Comparison of ENCODE assay signal across 8 mouse cellular contexts in the genomic region with DNA sequence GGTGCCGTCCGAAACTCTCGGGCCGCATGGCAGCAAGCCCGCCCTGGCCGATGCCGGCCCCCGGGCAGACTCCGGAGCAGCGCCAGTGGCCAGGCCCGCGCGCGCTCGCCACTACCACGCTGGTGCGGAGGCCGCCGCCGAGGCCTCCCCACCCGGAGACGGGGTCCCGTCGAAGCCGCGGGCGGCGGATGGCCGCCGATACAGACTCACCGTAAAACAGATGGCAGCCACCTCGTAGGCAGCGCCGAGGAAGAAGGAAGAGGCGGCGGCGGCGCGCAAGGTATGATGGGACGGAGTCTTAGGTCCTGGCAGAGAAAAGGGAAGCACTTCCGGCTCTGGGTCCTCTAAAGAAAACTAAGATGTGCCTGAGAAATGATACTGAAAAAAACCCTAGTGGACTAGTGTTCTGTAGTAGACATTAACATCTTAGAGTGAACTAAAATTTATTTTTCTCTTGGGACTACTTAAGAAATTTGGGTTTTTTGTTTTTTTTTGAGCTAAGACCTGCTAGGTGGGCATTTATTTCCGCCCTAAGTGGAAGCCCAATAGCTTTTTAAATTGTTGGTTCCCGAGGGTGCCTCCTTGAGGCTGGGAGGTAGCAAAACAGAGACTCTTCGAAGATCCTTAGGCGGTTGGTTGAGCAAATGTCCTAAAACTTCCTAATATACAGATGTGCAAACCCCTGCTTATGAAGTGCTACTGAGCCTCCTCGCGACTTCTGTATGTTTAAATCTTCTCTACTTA. TPM values are rescaled to one million over a fixed set of nuclear protein-coding genes. Genes with fewer than 3 reads are reported as not detected.
DNase-seq lines count a peak whose midpoint lies in the region; ATAC-seq lines count a peak whose summit lies in the region.

A gene (minus strand): TSS at position 260 of the 744 bp plus-strand sequence.

- H3K27ac ChIP-seq in heart, embryonic 14.5 days (replicated peaks in 1 of 2; ENCODE audit: control insufficient read depth in 1 of 2, insufficient read depth in 1 of 2, low read depth in 2 of 2, low read length in 2 of 2), result peak within 1 kb of the TSS; percentile 92 to 94
- H3K27ac ChIP-seq in liver, embryonic 13.5 days, result peak within 1 kb of the TSS; percentile 89
- peak within 1 kb of the TSS; percentile 86 for H3K27ac ChIP-seq in stomach, embryonic 16.5 days (ENCODE audit: low read length)

- H3K4me1 ChIP-seq in heart, embryonic 14.5 days (ENCODE audit: control insufficient read depth in 2 of 2, insufficient read depth in 2 of 2, low read length in 2 of 2), result peaks cover 13 to 21% of the 10 kb centered on the region in 2 experiments
- H3K4me1 ChIP-seq in liver, embryonic 13.5 days (replicated peaks), result peaks cover 41% of the 10 kb centered on the region
- peaks cover 15% of the 10 kb centered on the region for H3K4me1 ChIP-seq in stomach, embryonic 16.5 days (ENCODE audit: control insufficient read depth, insufficient read depth, low read length)

- peaks cover 40% of the 10 kb centered on the region for H3K36me3 ChIP-seq in heart, embryonic 14.5 days (ENCODE audit: control insufficient read depth, insufficient read depth, low read length)
- H3K36me3 ChIP-seq in liver, embryonic 13.5 days, result peaks cover 39% of the 10 kb centered on the region
- H3K36me3 ChIP-seq in stomach, embryonic 16.5 days (ENCODE audit: control insufficient read depth, insufficient read depth, low read length), result peaks cover 24% of the 10 kb centered on the region

- under 1% methylated on average over 44 of the region's 47 CpGs for WGBS in heart, embryonic 14.5 days
- WGBS in liver, embryonic 13.5 days (ENCODE audit: insufficient replicate concordance), result under 1% methylated on average over 47 of the region's 47 CpGs
- WGBS in stomach, embryonic 16.5 days, result under 1% methylated on average over 47 of the region's 47 CpGs

- peak within 1 kb of the TSS; percentile 92 to 98 for H3K4me3 ChIP-seq in heart, embryonic 14.5 days (ENCODE audit: control insufficient read depth in 1 of 2, insufficient read depth in 1 of 2, low read depth in 1 of 2, low read length in 2 of 2)
- H3K4me3 ChIP-seq in liver, embryonic 13.5 days (replicated peaks), result peak within 1 kb of the TSS; percentile 87
- peak within 1 kb of the TSS; percentile 100 for H3K4me3 ChIP-seq in stomach, embryonic 16.5 days (replicated peaks; ENCODE audit: low read length)

- ATAC-seq in CD4-positive, CD25-positive, alpha-beta regulatory T cell, adult 4 months, result peak; percentile 93
- ATAC-seq in heart, embryonic 14.5 days (ENCODE audit: insufficient number of reproducible peaks, insufficient read depth, low FRiP score, low read depth), result peak; percentile 63
- ATAC-seq in liver, embryonic 13.5 days (ENCODE audit: low read depth), result peak; percentile 81
- ATAC-seq in stomach, embryonic 16.5 days (ENCODE audit: insufficient read depth, low FRiP score), result peak; percentile 90

- peak within 1 kb of the TSS; percentile 83 for H3K4me2 ChIP-seq in heart, embryonic 14.5 days (ENCODE audit: low read length)
- H3K4me2 ChIP-seq in liver, embryonic 13.5 days, result peak within 1 kb of the TSS; percentile 91
- peak within 1 kb of the TSS; percentile 87 for H3K4me2 ChIP-seq in stomach, embryonic 16.5 days (ENCODE audit: low read depth, low read length)

- H3K9me3 ChIP-seq in heart, embryonic 14.5 days (ENCODE audit: control insufficient read depth, low read length), result no peaks in the 10 kb centered on the region
- no peaks in the 10 kb centered on the region for H3K9me3 ChIP-seq in liver, embryonic 13.5 days (replicated peaks)
- no peaks in the 10 kb centered on the region for H3K9me3 ChIP-seq in stomach, embryonic 16.5 days (replicated peaks; ENCODE audit: control insufficient read depth, low read length)

- H3K27me3 ChIP-seq in heart, embryonic 14.5 days (ENCODE audit: control insufficient read depth, insufficient read depth, low read length), result no peaks in the 10 kb centered on the region
- H3K27me3 ChIP-seq in liver, embryonic 13.5 days, result no peaks in the 10 kb centered on the region
- no peaks in the 10 kb centered on the region for H3K27me3 ChIP-seq in stomach, embryonic 16.5 days (ENCODE audit: control insufficient read depth, insufficient read depth, low read length)

- H3K9ac ChIP-seq in heart, embryonic 14.5 days (ENCODE audit: low read length), result peak within 1 kb of the TSS; percentile 99
- peak within 1 kb of the TSS; percentile 98 for H3K9ac ChIP-seq in liver, embryonic 13.5 days
- peak within 1 kb of the TSS; percentile 99 for H3K9ac ChIP-seq in stomach, embryonic 16.5 days (ENCODE audit: low read length)

- DNase-seq in c-Kit-negative CD71-positive TER-119-positive erythroid progenitor cells, embryonic 14.5 days (ENCODE audit: low read depth, low spot score), result peak; percentile 82
- peak; percentile 88 for DNase-seq in fibroblast of lung, adult 2 months (ENCODE audit: low read depth)
- DNase-seq in kidney, postnatal 14 days, result peak; percentile 92
- DNase-seq in liver, embryonic 13.5 days, result peak; percentile 82
- DNase-seq in neural tube, embryonic 10.5 days (ENCODE audit: extremely low spot score, low spot score), result peak; percentile 87

RNA-seq across cellular contexts. Expression of the gene that starts here (rescaled TPM):
- polyA plus RNA-seq in CD4-positive, CD25-positive, alpha-beta regulatory T cell, adult 4 months (2017; shearing (Covaris generic)), result 1,000 to 10,000 TPM; 6,591 to 8,533 TPM
- polyA plus RNA-seq in heart, embryonic 14.5 days (2014; fragmentation: Nextera tagmentation; extraction: Ambion mirVana), result 1,410 and 1,566 TPM in 2 replicates
- 1,700 and 1,736 TPM in 2 replicates for polyA plus RNA-seq in liver, embryonic 13.5 days (2015; fragmentation: Nextera tagmentation; extraction: Ambion mirVana)
- 1,851 and 2,115 TPM in 2 replicates for polyA plus RNA-seq in stomach, embryonic 16.5 days (2015; fragmentation: Nextera tagmentation; extraction: Ambion mirVana)

Comparison
In these comparisons a context has a peak if more than half of its experiments do, and no peak if none do; other contexts are left out.
1. Peak in every context shown above with its lines: DNase-seq, ATAC-seq, H3K4me3 ChIP-seq and H3K27ac ChIP-seq.